Mouse (Mus musculus) c-Kit-negative CD71-positive TER-119-positive erythroid progenitor cells, embryonic 14.5 days (primary cell): ENCODE results near the gene Aifm1.
A peak's percentile ranks its signal among the peaks of the same experiment; 100 is the strongest.

Source experiments
- DNase-seq: peaks from one replicate; pipeline ENCODE4 v3.0.0-alpha.2; 2013; ENCODE audit warnings: low read depth, low spot score

Aifm1 gene

DNA sequence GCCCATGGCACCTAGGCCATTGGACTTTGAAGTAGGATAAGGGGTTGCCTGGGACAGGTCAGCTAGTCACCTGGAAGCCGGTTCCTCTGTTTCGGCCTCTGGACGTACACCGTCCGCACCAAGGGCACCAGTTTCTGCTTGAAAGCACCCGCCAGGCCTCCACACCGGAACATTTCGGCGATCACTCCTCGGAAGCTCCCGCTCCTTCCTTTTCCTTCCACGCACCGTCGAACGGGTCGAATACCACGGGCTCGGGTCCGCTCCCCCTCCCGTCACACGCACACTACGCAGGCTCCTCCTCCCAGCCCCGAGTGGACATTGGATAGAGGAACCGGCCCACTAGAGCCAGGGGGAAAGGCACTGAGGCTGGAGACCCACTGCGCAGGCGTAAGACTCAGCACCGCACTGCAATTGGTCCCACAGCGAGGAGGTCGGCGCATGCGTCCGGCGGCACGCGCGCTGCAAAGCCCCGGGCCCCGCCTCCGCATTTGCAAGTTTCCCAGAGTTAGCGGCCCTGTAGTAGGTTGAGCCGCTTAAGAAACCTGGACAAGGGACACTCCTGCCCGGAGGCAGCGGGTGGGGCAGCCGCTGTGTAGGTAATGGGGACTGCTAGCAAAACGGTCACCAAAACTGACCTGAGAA, at the start of gene Aifm1:
Aifm1 (minus strand) TSS at position 398 of the 642 bp plus-strand sequence.
- DNase-seq = peak; percentile 80

GRCm38 (mm10) chrX:48532175-48532574, 18.8 kb upstream of the Aifm1 start:
- peak; percentile 43 for DNase-seq

DNA sequence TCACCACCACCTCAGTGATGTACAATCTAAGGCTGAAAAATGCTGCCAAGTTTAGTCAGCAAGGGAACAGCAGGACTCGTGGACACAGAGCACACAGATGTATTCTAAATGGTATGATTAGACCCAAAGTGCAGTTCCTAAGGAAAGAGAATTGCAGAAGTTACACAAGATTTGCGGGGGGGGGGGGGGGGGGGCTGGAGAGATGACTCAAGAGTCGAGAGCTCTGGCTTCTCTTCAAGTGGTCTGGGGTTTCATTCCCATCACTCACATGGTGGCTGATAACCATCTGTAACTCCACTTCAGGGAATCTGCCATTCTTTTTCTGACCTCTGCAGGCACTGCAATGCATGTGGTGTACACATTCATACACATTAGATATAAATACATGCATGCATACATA, 13.1 kb upstream of the Aifm1 start:
- DNase-seq = no peak

DNA sequence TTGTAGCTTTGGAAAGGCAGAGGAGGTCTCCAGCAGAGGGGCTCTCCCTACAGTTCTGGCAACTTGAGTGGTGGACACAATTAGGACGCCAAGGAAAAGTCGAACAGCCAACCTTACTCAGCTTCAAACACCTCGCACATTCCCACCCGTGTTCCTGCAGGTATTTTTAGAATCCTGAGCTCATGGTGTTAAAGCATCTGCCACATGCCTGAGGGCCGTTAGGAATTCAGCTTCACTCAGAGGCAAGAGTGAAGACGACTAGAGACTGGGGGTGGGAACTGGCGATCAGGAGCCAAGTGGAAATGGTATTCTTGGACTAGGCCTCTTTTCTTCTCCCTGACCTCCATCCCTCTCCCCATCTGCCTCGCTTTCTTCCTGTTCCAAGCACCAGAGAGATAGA, 12.5 kb upstream of the Aifm1 start:
- DNase-seq = no peak

DNA sequence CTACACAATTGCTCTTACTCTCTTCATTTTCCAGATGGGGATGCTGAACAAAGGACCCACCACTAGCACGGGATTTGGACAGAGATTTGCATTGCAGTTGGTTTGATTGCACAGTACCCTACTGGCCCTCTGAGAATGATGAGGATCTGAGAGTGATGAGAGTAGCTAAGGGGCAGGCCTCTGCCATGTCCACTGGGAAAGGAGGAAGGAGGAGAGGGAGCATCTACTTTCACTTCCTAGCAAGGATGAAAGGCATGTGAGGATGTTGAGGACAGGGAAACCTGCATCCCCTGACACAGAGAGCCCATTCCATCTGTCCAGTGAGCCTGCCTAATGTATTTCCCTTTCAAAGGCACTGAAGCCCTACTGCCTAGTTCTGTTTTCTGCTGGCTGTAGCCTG, 12.0 kb upstream of the Aifm1 start:
- no peak for DNase-seq

- DNase-seq = no peak
Observed at GRCm38 (mm10) chrX:48523512-48523911, 10.1 kb upstream of the Aifm1 start.

DNA sequence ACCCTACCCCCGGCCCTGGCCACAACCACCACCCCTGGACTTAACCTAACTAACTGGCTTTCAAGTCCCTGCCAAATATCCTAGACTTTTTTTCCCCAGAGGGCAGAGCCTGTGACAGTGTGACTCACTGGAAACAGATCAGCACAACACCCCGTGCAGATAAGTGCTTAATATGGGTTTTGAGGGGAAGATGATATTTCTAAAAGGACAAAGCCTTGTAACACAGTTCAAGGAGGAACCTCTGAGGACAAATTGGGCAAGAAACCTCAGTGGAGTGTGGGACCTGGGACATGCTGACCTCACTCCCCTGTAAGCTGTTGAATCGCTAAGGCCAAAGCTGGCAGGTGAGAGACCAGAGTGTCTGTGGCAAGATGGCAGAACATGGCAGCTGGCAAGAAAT, 8.3 kb upstream of the Aifm1 start:
- no peak for DNase-seq

- DNase-seq = no peak
Observed at GRCm38 (mm10) chrX:48519549-48520085, 6.3 kb upstream of the Aifm1 start.

DNA sequence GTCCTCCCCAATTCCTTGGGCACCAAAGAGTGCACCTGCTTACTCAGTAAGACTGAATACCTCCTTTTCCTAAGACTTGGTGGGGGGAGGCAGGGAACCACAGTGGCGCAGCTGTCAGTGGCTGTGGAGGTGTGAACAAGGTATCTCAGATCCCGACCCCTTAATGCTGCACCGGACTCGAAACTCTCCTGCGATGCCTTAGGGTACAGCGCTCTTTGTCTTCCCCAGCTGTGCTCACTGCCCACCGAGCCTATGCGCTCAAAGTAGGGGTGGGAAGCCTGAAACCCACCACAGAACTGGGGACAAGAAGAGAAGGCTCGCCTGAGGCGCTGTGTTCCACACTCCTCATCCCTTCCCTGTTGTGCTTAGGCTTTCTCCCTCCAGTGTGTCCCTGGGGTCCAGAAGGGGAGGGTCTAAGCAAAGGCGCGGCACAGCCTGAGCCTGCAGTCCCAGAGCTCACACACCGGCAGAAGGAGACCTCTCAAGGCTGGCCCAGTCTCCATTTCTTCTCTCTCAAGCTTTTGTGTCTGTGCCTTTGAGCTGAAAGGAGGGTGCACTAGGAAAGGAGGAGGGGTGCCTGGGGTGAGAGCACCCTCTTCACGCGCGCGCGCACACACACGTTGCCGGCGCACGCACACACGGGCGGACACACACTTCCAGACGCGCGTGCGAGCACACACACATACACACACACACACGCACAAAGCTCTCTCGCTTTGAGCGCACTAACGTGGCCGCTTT, 5.6 kb upstream of the Aifm1 start, which contains the start of gene Rab33a:
Rab33a (plus strand) TSS at position 478 of the 741 bp plus-strand sequence.
- no peak for DNase-seq

DNA sequence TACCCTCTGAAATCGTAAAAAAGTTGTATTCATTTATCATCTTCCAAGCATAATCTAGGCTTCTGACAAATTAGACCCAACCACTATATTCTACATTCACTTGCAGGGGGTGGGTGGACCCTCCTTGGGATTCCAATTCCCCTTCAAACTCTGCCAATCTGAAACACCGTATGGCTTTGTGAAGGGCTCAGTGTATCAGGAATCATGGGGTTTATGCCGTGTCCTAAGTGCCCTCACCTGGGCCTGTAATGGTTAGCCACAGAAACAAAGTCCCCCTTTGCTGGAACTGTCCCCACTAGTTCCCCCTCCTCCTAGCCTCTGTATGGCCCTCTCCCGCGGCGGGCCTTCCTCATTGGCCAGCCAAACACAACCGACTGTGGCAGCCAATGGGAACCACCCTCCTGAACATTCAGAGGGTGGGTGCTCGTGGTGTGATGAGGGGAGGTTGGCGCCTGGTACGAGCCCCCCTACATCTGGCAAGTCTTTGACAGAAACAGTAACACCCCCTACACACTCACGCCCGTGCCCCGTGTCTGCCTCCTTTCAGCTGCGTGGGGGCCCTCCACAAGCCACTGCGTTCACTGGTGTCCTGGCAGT, 4.9 kb upstream of the Aifm1 start:
- DNase-seq = no peak

- no peak for DNase-seq
Observed at GRCm38 (mm10) chrX:48513824-48514223, 461 bp upstream of the Aifm1 start.

GRCm38 (mm10) chrX:48493763-48494162, 19.6 kb downstream of the Aifm1 start:
- no peak for DNase-seq

DNA sequence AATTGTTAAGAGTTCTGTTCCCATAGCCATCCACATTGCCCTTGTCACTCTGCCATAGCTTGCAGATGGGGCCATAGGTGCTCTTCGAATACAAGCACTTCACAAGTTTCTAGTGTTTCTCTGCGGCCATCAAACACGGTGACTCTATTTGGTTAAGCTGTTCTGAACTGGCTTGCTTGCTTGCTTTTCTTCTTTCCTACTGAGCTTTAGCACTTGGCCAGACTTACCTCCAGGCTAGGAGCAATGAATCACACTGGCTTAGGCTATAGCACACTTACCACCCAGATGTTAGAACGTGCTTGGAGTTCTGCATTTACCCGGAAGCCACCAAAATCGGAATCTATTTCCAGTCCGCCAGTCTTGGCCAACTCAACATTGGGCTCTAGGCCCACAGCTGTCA, 31.7 kb downstream of the Aifm1 start:
- DNase-seq = no peak

- no peak for DNase-seq
Observed at GRCm38 (mm10) chrX:48481095-48481494, 32.3 kb downstream of the Aifm1 start.

- no peak for DNase-seq
Observed at GRCm38 (mm10) chrX:48467355-48467946, 45.9 kb downstream of the Aifm1 start.

GRCm38 (mm10) chrX:48466174-48466573, 47.2 kb downstream of the Aifm1 start:
- no peak for DNase-seq

DNA sequence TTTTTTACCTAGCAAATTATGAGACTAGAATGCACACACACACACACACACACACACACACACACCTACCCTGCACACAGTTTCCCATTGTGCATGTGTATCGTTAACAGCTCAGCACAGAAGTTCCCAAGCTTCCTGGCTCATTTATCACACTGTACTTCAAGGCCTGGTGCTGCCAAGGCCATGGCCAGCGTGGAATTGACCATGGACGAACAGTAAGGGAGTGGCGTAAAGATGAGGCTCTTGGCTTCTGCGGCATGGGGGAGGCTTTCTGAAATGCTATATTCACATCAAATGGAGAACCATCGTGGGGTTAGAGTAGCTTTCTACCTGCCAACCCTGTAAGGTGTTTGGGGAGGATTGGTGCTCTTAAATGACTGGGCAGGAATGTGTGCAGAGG, 48.9 kb downstream of the Aifm1 start:
- no peak for DNase-seq

- no peak for DNase-seq
Observed at GRCm38 (mm10) chrX:48463636-48464035, 49.7 kb downstream of the Aifm1 start.

GRCm38 (mm10) chrX:48462754-48463507, 50.4 kb downstream of the Aifm1 start, which contains the start of gene Elf4:
Gene Elf4, minus strand, starts transcription at chrX:48463132.
- DNase-seq = no peak

DNA sequence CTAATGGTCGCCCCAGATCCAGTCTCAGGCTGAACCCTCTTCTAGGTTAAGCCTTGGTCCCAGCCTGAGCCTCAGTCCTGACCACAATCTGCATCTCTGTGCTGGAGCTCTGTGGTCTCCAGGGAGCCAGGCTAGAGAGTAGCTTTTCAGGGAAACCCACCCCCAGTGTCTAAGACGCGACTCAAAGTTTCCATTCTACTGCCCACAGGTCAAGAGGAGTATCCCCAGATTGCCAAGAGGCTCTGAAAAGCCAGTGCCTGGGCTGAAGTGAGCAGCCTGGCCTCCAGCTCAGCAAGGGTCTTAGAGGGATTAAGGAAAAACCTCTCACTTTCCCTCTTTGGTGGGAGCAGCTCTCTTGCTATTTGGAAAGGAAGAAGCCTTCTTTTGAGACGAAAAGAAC, 51.1 kb downstream of the Aifm1 start:
- no peak for DNase-seq

GRCm38 (mm10) chrX:48461006-48461405, 52.4 kb downstream of the Aifm1 start:
- DNase-seq = no peak
